Mouse (Mus musculus) bone marrow, adult 2 months (tissue): ENCODE measurements around the gene Clnk.

Experiments used
- CTCF ChIP-seq: fragments of 200-500 bp; IDR thresholded peaks from 2 replicates; pipeline ENCODE4 v1.5.1; 2011; ENCODE audit warnings: low read length, control low read depth; ENCODE audit not compliant: control insufficient read depth, insufficient read depth
- POLR2A ChIP-seq: fragments of 200-500 bp; IDR thresholded peaks from 2 replicates; pipeline ENCODE4 v1.6.1; 2011; ENCODE audit warnings: low read depth, mild to moderate bottlenecking, control low read depth, low read length, borderline replicate concordance; ENCODE audit not compliant: control insufficient read depth

GRCm38 (mm10) chr5:38850171-38850570 is 26.4 kb downstream of the Clnk start:
- TF ChIP-seq POLR2A (no peak), CTCF (no peak)
